Mouse (Mus musculus) olfactory bulb, adult 2 months (tissue): ENCODE data around the gene Nicn1.

Experiments
- CTCF ChIP-seq: fragments of 200-500 bp; IDR thresholded peaks from 2 replicates; pipeline ENCODE4 v1.5.1; 2012; ENCODE audit warnings: low read depth, mild to moderate bottlenecking, low read length, moderate library complexity; ENCODE audit not compliant: insufficient read depth
- POLR2A ChIP-seq: fragments of 200-500 bp; IDR thresholded peaks from 2 replicates; pipeline ENCODE4 v1.6.1; 2012; ENCODE audit warnings: mild to moderate bottlenecking, low read depth, low read length, moderate library complexity; ENCODE audit not compliant: insufficient read depth

- TF ChIP-seq CTCF (no peak), POLR2A (no peak)
Measured at GRCm38 (mm10) chr9:108244984-108245383, 45.2 kb upstream of the Nicn1 start.
